Mouse (Mus musculus): ENCODE measurements around the gene Jund. TPM values are rescaled to one million over a fixed set of nuclear protein-coding genes. Genes with fewer than 3 reads are reported as not detected.

Jund gene
- total RNA-seq (2022), result 100 to 1,000 TPM; 206 to 222 (median 214) TPM

GRCm38 (mm10) chr8:70698310-70699109 lies at the start of gene Jund:
Jund (plus strand) TSS chr8:70698949.
- peak; percentile 97 to 98 for DNase-seq (ENCODE audit: low spot score in 2 of 2)

DNA sequence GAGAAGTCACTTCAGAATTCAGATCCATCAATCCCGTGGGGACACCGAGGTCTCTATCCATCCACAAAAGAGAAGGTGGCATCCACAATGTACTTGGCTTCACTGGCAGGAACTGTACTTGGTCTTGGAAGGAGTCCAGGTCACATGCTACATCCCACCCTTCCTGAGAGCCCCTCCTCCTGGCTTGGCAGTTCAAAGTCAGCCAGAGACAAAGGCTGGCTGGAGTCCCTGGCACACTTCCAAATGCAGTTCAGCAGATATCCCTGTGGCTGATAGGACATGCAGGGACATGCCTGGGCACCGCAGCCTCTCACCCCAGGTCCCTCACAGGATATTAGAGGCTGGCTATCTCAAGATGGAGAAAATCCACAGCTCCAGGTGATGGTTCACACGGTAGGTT lies 49.4 kb upstream of the Jund start:
- no peak for DNase-seq (ENCODE audit: low spot score in 2 of 2)

DNA sequence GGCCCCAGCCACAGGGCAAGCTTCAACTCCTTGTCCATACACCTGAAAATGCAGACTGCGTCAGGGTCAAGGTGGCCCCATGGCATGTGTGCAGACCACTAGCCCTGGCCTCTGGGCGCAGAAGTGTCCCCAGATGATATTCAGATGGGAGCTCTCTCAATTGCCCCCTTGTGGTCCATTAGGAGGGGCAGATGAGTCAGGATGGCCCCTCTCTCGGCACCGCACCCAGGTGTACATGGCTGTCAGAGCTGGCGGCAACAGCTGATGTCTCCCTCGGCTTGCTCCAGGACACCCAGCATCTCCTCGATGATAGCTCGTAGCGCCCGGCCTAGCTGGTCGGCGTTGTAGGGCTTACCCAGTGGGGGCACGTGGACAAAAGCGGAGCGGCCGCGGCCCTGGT lies 48.4 kb upstream of the Jund start:
- no peak for DNase-seq (ENCODE audit: low spot score in 2 of 2)

DNA sequence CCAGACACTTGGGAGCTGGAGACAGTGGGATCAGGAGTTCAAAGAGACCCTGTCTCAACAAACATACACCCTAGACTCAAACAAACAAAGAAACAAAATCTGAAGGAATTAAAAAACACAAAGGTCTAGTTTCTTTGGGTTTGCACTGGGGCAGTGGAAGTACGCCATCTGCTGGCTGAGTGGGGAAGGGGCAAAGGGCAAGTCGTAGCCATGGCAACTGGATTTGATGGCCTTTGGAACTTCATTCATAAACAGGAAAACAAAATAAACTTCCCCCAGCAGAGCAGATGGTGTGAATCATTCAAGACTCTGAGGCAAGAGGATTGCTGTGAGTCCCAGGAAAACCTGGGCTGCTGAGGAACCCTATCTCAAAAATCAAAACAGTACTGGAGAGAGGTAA lies 45.5 kb upstream of the Jund start:
- DNase-seq (ENCODE audit: low spot score in 2 of 2), result no peak

- no peak for DNase-seq (ENCODE audit: low spot score in 2 of 2)
These were observed 44.6 kb upstream of the Jund start for GRCm38 (mm10) chr8:70654121-70654520.

DNA sequence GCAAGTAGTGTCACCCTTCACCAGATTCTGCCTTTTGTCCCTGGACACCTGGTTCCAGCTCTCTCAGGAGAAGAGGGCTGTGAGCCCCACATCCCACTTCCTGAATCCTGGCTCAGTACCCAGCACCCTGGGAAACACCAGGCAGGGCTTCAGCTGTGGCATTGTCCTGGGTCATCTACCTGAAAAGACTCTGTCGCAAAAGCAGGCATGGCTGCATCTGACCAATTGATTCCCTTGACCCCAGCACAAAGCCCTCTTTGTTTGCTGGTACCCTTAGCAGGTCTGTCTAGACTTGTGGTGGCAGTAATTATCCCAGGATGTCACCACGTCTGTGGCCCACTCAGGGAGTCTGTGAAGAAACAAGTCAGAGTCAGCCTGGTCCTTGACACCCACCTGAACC lies 43.3 kb upstream of the Jund start:
- no peak for DNase-seq (ENCODE audit: low spot score in 2 of 2)

DNA sequence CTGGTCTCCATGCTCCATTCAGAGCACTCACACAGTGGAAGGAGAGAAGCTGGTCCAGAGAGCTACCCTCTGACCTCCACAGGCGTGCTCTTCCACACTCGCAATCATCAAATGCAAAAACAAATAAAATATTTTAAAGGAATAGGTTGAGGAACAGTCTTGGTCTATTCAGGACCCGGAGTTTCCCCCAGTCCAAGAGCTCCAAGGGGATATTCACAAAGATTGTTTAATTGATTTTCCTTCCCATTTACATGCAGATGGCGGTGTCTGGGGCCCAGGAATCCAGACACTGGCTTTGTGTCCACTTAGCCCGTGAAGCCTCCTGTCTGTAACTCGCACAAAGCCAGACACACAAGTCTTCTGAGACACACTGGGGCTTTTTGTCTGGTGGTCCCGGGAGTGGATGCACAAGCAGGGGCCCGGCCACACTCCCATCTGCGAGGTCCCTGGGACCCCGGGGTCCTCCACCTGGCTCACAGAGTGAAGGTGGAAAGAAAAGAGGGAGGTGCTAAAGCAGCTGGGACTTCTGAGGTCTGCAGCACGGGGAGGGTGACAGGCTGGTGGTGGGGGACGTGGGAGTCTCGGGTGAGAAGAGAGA lies 42.5 kb upstream of the Jund start:
- no peak for DNase-seq (ENCODE audit: low spot score in 2 of 2)

GRCm38 (mm10) chr8:70657214-70657613 lies 41.5 kb upstream of the Jund start:
- DNase-seq (ENCODE audit: low spot score in 2 of 2), result no peak

GRCm38 (mm10) chr8:70657739-70658138 lies 41.0 kb upstream of the Jund start:
- no peak for DNase-seq (ENCODE audit: low spot score in 2 of 2)

- DNase-seq (ENCODE audit: low spot score in 2 of 2), result no peak
These were observed 39.7 kb upstream of the Jund start for GRCm38 (mm10) chr8:70658897-70659603.

DNA sequence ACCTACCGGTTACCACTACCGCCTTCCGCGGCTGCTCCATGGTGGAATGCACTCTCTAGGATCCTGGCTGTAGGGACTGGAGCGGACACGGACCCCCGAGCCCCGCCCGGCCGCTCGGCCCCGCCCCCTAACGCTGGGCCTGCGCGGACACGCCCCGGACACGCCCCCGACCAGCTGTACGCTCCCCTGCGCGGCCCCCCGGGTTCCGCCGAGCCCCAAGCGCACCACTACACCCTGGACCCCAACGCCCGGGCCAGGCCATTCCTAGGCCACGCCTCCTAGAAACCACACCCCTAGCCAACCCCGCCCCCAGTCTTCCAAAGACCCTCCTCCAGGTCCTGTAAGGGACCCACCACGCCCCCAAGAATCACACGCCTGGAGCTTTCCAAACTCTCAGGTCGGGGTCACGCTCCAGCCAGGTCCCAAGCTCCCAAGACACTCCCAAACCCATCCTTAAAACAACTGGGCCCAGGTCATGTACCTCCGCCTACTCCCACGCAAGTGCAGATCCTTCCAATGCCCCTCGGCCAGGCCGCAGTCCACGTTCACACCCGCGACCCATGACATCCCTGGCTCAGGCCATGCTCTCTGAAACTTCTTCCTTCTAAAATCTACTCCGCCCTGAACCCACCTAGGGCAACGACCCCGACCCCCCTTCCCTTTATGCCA lies 39.0 kb upstream of the Jund start:
- peak; percentile 44 to 74 for DNase-seq (ENCODE audit: low spot score in 2 of 2)

DNA sequence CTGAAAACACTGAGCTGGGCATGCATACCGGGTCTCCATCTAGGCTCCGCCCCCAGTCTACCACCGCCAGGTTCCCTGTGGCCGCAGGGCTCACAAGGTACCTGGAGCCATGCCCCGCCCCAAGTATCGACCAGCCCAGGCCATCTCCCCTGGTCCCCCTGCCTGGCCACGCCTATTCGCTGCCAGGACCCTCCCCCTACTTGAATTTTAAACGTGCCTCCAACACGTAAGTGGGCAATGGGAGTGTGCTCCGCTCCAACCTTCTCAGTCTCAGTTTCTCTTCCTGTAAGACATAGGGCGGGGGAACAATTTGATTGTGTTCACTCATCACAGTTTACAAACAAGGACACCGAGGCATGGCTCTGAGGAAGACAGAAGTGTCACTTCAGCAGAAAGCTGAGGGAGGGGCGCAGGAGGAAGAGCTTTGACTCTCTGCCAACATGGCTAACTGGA lies 38.5 kb upstream of the Jund start, which contains the start of gene Pgpep1:
Gene Pgpep1 (minus strand): TSS at position 116 of the 453 bp plus-strand sequence.
- DNase-seq (ENCODE audit: low spot score in 2 of 2), result no peak

DNA sequence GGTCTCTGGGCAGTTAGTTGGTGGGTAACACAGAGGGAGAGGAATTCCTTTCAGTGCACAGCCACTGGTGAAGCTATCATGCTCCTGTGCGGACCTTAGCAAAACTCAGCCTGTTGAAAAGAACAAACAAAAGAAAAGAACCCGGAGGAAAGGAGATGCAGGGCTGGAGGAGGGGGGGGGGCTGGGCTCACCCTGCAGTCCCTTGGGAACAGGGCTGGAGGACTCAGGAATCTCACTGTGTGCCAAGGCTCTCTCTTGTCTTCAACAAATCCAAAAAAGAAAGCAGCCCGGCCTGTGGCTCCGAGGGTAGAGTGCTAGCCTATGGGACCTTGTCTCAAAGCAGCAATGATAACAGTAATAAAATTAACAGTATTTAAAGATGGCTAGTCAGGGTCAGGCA lies 35.1 kb upstream of the Jund start:
- DNase-seq (ENCODE audit: low spot score in 2 of 2), result no peak

GRCm38 (mm10) chr8:70664631-70665030 lies 34.1 kb upstream of the Jund start:
- no peak for DNase-seq (ENCODE audit: low spot score in 2 of 2)

GRCm38 (mm10) chr8:70665599-70665998 lies 33.1 kb upstream of the Jund start:
- no peak for DNase-seq (ENCODE audit: low spot score in 2 of 2)

- DNase-seq (ENCODE audit: low spot score in 2 of 2), result peak in 1 of 2 experiments; percentile 65
These were observed 31.7 kb upstream of the Jund start for GRCm38 (mm10) chr8:70667071-70667470.

DNA sequence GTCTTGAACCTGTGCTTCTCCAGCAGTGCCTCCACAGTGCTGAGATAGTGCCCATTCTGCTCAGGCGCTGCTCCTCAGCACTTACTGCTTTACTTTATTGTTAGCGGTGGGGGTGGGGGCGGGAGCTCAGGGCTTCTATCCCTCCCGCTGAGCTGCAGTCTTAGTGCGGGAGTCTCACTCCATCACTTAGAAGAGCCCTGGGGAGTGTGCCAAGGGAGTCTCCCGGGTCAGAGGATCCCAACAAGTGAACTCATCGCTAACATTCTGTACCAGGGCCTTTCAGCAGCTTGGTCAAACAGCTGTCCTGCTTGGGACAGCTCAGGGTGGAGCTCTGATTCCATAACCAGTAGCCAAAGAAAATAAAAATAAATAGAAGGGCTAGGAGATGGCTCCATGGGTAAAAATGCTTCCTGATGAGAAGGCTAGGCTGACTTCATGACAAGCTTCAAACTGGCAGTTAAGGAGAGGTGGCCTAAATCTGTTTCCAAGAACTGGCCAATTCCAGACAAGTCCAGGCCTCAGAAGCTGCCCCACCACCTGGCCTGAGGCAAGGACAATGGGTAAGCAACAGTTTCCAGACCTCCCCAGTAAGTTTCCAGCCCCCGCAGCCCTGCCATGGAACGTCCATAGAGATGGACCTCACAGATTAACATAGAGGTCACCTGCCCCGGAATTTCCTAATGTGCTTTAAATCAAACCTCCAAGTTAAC lies 27.0 kb upstream of the Jund start:
- DNase-seq (ENCODE audit: low spot score in 2 of 2), result no peak

DNA sequence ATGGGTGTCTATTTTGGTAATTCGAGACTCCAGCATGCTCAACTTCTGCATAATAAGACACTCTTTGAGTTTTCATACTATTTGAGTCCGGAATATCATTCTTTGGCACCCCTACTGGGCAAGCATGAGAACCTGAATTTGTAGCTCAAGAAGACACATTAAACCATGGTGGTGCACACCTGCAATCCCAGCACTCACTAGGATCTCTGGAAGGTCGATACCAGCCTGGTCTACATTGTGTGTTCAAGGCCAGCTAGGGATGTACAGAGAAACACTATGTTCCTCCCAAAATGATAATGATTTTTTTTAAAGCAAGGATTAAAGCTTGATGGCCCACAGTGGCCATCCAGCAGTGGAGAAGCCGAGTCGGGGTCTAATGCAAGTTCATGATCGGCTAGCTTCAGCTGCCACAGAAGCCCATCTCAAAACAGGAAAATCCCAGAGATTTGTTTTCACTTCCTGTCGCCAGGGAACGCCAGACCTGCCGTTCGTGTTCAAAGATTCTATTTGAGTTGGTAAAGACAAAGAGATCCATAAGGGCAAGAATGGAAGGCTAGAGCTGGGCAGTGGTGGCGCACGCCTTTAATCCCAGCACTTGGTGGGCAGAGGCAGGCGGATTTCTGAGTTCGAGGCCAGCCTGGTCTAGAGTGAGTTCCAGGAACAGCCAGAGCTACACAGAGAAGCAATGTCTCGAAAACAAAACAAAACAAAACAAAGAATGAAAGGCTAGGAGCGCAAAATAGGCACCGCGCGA lies 26.2 kb upstream of the Jund start:
- DNase-seq (ENCODE audit: low spot score in 2 of 2), result no peak

DNA sequence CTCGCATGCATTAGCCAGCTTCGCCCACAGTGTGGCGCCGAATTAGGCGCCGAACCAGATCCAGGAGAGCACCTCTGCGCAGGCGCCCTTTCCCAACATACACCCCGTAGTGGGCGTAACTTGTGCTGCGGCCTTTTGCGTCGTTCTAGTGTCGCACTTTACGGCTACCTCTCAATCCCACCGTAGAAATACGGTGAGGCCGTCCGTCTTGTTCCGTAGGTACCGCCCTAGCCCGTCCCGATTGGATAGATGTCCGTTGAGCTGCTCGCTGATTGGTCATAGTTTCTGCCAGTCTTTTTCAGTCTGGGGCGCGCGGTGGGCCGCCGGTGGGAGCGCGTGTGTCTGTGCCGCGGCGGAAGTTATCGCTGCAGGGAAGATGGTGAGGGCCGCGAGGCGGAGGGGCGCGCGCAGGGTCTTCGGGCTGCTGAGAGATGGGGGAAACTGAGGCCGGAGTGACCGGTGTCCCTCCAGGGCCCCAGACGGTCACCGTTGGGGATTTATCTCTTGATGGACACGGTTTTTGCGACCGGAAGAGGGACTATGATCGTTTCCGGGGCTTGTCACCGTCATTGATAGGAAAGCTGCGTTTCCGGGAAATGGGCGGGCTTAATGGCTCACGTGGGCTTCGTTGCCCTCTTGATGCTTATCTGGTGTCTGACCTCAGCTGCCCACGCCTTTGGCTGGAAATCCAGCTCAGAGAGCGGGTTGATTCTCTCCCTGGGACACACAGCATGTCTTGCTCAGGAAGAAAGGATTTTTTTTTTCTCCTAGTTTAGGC lies 25.5 kb upstream of the Jund start, which contains the start of gene Lsm4:
Gene Lsm4 (plus strand): TSS at position 170 of the 778 bp plus-strand sequence.
- peak; percentile 98 to 99 for DNase-seq (ENCODE audit: low spot score in 2 of 2)

All from left cerebral cortex, adult 8-10 months (tissue).